Mouse (Mus musculus) embryo, embryonic 11.5 days (tissue): Measurements from ENCODE around the gene Ppp1r14b.

Experiments used
- DNase-seq: peaks from one replicate; pipeline ENCODE4 v3.0.0-alpha.2; 2012; ENCODE audit warnings: low read depth, low spot score

The Ppp1r14b gene

DNA sequence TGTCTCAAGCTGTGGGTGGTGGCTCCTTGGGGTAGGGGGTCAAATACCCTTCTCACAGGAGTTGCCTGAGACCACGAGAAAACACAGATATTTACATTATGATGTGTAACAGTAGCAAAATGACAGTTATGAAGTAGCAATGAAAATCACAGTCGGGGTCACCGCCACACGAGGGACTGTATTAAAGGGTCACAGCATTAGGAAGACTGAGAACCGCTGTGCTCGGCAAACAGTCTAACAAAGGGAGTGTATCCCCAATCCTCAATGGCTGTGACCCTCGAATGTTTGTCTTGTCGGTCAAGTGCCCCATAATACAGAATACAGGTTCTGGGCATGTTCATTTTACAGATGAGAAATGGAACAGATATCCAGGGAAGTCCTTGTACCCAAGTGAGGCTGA is 19.2 kb downstream of the Ppp1r14b start:
- no peak for DNase-seq

- no peak for DNase-seq
These were observed 19.7 kb downstream of the Ppp1r14b start for GRCm38 (mm10) chr19:6994489-6994888.

DNA sequence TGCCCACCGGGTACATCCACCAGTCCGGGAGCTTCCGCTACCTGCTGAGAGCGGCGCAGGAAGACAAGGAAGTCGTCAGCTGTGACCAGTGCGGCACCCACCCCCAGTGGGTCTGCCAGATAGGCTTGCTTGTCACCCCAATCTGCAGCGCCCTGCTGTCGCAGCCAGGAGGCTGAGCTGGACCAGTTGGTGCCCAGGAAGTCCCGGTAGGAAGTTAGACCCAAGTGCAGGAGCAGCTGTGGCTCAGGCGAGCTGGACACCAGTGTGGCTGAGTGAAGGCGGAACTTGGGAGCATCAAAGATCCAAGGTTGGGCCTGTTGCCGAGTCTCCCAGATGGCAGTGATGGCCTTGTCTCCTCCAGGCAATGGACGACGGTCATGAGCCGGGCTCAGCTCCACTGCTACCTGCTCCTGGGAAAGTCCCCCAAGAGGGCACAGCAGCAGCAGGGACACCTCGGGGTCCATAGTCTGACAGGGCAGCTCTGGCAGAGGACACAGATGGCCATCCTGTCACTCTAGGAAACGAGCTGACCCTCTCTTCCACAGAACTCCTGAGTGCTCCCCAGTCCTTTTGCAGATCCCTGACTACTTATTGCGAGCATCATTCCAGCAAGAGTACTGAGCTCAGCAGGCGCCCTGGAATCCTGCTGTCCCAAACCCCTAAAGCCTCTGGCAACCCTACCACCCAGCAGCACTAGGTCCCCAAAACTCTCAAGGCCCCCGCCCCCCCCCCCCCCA is 20.7 kb downstream of the Ppp1r14b start:
- no peak for DNase-seq

DNA sequence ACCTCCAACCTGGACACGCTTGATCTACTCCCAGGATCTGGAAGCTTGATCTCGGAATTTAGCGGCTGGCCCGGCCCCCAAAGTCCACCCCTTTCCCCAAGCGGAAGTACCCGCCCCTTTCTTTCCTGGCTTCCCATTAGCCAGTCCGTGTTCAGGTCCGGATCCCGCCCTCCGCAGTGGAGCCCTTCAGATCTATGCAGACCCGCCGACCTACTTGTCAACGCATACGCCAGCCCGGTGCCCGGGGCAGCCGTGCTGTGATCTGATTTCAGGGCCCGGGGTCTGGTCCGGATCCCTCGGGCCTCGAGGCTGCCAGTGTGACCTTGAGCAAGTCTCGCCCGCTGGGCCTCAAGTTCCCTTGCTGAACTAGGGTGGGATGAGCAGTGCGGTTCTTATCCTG is 21.2 kb downstream of the Ppp1r14b start, which contains the start of the genes Nudt22 and Trpt1:
TSS of gene Nudt22 (minus strand) at position 112 of the 400 bp plus-strand sequence.
TSS of gene Trpt1 (plus strand) at position 126 of the 400 bp plus-strand sequence.
- DNase-seq: peak; percentile 80

GRCm38 (mm10) chr19:6997721-6998290 is 23.0 kb downstream of the Ppp1r14b start:
- no peak for DNase-seq

- DNase-seq: no peak
These were observed 24.7 kb downstream of the Ppp1r14b start for GRCm38 (mm10) chr19:6999360-7000063.

DNA sequence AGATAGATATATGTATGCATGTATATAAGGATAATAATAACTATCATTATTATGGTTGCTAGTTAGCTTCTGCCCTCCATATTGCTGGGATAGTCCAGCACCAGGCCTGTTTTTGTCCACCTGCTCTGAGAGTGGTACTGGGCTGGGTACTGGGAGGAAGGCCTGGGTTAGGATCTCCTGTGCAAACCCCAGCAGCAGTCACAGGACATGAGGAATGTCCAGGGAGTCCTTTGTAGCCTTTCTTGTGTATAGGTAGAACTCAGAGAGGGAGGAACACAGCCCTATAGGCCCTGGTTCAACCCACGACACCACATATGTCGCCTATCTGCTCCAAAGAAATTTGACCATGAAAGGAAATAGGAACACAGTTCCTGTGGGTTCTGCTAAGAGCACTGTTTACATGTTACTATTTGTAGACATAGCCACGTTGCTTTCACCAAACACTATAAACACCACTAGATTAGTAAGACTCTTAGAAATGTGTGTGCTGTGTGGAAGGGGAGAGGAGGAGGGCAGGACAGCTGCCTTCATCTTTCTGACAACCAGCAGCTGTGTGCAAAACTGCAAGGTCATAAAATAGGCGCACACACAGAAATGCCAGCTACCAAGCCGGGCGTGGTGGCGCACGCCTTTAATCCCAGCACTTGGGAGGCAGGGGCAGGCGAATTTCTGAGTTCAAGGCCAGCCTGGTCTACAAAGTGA is 32.3 kb downstream of the Ppp1r14b start:
- DNase-seq: no peak

DNA sequence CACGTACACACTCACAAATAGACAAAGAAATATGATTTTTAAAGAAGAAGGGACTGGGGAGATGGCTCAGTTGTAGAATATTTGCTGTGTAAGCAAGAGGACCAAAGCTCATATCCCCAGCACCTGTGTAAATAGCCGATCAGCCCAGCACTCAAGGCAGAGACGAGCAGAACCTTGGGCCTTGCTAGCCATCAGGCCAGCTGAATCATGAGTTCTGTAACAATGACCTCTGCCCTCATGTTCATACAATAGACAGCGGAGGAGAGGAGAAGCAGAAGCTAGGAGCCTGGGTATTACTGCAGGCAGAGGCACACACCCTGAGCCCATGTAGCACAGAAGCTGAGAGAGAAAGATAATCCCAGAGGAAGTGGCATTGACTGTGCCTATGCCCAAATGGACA is 37.7 kb downstream of the Ppp1r14b start:
- no peak for DNase-seq

DNA sequence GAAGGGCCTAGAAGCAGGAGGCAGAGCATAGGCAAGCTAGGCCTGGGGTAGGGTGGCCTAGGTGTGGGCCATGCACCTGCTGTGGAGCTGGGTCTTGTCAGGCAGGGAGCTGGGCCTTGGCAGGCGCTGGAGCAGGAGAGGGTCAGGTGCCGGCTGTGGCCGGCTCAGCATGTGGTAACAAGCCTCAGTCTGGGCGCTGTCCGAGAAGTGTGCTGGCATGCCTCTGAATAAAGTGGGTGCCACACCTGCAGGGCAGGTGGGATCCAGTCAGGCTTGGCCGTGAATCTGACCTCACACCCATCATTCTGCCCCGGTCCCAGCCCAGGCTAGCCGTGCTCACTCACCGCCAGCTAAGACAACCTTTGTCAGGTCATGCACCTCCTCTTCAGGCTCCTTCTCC is 39.2 kb downstream of the Ppp1r14b start:
- DNase-seq: no peak

DNA sequence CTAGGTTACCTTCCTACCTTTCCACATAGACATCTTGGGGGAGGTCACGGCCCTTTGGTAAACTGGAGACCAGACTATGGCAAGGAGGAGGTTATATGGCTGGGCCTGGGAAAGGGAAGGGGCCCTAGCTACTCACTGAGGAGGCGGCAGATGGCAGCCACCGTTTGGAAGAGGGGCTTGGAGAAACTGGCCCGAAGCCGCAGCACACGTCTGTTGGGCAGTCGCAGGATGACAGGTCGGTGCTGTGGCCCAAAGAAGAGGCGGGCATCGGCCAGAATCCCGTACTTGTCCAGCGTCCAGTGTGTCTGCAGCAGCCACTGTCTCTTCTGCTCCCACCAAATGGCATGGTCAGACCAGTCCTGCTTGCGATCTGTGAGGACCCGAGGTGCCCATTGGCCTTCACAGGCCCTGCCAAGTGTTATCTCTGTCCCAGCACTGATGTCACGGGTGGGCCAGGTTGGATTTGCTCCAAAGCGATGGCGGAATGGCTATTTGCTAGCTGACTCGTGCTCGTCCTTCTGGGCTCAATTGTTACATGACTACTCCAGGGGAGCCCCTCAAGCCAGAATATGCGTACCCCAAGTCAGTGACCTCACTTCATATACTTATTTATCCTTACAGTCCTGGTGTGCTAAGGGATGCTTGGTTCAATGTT is 39.8 kb downstream of the Ppp1r14b start:
- DNase-seq: no peak

DNA sequence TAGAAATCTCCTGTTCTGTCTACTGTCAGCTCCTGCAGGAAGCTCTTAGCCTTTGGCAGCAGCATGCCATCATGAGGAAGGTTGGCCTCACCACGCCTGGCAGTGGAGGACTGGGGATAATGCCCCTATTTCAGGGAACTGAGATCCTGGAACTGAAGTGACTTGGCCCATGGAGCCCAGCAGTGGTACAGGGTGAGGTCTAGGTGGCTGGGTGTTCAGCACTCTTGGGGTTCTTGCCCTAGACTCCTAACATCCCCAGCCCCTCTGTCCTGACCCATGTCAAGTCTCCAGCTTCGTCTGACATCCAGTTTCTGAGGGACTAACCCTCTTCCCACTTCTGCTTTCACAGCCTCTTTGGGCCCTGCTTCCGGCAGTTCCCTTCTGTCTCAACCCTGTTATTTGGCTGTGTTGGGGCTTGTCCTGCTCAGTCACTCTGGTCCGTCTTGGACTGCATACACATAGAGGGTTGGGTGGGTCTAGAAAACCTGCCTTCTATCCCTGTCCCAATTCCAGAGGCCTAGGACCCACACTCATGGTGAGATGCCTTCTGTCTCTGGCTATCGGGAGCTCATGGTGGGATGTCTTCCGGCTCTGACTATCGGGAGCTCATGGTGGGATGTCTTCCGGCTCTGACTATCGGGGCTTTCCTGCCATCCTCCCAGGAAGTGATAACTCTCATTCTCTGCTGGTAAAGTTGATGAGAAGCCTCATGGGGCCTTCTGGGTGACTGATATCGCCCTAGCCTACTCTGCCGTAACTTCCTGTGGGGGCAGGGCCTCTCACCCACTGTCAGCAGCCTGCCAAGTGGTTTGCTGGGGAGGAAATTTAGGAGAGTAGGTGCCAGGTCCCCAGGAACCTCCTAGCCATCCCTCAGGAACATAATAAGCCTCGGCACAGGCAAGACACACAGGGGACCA is 43.0 kb downstream of the Ppp1r14b start:
- DNase-seq: no peak

DNA sequence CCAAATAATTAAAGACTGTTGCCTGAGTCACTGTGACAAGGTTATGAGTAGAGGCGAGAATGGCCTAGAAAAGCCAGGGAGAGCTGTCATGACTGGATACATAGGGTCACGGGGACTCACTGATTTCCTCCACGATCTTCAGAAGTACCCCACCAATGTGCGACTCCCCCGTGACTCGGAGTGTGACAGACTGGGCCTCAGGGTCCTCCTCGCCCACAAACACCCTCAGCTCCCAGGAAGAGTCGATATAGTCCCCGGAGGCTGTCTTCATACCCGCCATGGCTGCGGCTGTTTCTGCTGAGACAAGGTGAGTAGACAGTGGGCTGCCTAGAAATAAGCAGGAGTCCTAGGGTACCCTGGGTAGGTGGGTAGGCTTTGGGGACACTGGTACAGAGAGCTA is 43.8 kb downstream of the Ppp1r14b start:
- DNase-seq: no peak

- DNase-seq: no peak
These were observed 44.4 kb downstream of the Ppp1r14b start, which contains the start of gene Fermt3 for GRCm38 (mm10) chr19:7019191-7019590. Fermt3 (minus strand) TSS chr19:7019469.

GRCm38 (mm10) chr19:7020224-7020641 is 45.5 kb downstream of the Ppp1r14b start:
- peak; percentile 23 for DNase-seq
